Mouse (Mus musculus): ENCODE data around the gene Ube2ql1.

- TF ChIP-seq CTCF (IDR thresholded peaks at IDR 0.05; ENCODE audit: borderline replicate concordance, insufficient read depth, low read length) (no peak), POLR2A (IDR thresholded peaks at IDR 0.05; ENCODE audit: low read depth, low read length) (no peak)
These were observed 31.5 kb downstream of the Ube2ql1 start for GRCm38 (mm10) chr13:69708236-69708635.
